Mouse (Mus musculus) layer of hippocampus, adult 9-10 months (tissue): Measurements from ENCODE around the gene Abr.

ENCODE experiments used
- DNase-seq: peaks from one replicate; pipeline ENCODE4 v3.0.0; 2022; ENCODE audit warnings: low spot score

The Abr gene

DNA sequence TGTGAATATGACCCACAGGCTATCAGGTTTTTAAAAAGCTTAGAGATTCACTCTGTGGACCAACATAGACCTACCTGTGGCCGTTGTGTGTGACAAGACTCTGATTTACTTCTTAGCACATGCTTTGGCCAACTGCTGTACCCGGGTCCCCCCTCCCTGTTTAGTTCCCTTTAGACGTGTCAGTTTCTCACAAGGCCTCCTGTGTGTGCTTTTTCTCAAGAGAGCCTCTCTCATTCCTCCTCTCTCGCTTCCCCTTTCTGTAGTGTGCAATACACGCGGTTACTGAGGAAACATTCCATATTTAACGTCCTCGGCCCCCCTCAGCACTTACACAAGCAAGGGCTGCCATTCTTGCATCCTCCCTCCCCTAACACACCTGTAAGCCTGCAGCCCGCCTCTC is 163.4 kb downstream of the Abr start:
- DNase-seq, result no peak

DNA sequence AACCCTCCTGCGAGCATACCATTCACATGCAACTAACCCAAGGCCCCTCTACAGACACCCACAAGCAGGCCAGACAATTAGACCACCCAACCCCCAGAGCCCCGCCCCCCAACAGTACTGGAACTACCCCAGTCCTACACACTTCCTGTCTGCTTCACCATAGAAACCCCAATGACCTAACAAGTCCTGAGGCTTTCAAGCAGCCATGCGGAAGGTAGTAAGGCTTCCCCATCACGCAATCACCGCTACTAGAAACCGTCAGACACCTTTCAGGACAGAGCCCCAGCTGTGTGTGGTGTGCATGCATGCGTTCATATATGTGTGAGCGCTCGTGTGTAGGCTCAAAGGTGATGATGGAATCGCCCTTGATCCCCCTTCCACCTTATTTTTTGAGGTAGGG is 165.2 kb downstream of the Abr start:
- DNase-seq, result no peak

DNA sequence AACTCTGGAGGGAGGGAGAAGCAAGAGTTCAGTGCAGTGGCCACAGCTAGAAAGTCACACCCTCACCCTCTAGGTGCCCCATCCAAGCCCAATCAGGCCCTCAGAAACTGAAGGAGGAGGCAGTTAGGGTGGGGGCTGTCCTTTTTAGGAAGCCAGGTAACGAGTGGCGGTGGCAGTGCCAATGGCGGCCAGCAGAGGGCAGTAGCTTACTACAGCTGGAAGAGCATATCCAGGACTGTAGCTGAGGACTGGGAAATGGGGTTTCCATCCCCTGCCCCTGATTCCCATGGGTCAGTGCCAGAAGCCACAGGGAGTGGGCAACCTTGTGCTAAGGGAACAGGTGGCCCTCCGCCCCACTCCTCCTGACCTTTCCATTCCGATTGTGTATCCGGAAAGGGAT is 165.9 kb downstream of the Abr start:
- DNase-seq, result peak; percentile 73

DNA sequence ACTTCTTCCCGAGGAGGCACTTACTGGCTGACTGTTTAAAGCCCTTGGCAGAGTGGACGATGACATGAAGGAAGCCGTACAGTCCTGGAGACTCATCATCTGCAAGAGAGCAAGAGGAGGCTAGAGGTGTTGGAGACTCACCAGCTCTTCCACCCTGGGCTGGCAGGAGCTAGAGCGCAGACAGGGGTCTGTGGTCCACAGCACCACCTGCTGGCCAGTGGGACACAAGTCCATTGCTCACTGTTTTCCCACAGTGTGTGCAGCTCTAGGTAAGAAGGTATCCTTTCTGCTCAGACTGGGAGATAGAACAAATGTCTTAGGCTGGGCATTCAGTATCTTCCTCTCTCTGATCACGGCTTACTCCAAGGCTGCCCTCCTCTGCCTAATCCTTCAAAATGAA is 167.6 kb downstream of the Abr start:
- no peak for DNase-seq

DNA sequence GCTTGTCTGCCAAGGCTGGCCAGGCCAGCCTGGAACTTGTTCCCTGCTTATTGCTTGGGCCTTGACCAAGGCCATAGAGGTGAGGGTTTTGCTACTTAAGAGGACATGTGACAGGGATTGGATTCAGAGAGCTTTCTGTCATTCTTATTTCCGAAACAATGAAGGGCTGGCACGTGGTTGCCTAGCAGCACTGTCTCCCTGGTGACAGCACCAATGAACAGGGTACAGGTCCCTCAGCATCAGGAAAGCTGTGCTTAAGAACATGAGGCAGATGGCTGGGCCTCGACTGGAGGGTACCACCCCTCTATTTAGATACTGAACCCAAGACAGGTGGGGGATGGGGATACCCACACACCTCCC is 171.9 kb downstream of the Abr start:
- DNase-seq, result no peak

DNA sequence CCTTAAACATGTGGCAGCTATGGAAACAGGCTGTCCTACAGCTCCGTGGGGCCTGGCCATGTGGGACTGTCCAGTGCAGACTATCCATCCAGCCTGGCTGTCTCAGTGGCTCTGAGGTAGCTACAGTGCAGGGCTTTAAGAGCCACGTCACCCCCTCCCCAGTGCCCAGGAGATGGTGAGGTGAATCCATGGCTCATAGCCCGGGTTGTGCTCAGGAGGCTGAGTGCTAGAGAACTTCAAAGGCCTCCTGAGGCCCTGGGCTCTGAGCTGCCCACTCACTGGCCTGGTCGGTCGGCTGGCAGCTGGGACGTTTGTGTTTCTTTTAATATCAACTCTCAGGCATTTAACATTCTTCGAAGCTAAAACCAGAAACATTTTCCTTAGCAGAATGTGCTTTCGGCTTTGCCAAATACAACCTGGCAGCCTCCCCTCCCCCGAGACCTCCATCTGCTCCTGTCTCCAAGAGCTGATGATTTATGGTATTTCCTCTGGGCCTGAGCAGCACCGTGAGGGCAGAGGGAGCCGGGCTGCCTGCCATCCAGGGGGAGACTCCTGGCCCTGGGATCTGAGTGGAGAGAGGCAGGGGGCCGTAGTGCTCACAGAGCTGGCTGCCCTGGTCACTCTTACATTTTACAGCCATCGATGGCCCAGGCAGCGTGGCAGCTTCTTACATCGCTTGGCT is 172.5 kb downstream of the Abr start:
- DNase-seq, result no peak

DNA sequence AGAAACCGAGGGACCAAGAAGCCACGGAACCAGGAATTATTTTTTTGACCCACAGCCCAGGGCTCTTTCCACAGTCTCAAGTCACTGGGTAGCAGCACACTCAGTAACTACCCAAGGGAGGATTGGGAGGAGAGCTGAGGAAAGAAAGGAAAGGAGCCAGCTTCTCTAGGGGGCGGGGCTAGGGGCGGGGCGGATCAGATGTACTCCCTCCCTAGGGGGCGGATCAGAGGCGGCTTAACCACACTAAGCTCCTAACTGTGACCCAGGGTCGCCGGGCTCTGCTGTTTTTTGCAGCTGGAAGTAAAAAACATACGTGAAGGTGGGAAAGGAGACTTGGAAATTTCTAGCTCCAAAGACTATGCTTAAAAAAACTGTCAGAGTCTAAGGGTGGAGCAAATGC is 175.9 kb downstream of the Abr start:
- DNase-seq, result no peak

DNA sequence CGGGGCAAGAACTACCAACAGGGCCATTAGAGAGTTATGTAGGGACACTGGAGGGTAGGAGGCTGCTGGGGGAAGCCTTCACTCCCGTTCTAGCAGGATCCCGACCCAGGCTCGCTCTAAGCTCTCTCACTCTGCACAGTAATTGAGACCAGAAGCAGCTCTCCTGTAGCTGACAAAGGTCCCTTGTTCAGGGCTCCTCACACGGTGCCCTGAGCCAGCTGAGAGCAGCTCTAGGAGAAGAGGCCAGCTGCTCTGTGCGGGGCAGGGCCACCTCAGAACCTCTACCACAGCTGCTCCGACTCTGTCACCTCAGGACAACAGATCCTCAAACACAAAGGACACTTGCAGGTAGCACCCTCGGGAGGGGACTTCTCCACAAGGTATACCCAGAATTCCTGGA is 176.7 kb downstream of the Abr start:
- no peak for DNase-seq

DNA sequence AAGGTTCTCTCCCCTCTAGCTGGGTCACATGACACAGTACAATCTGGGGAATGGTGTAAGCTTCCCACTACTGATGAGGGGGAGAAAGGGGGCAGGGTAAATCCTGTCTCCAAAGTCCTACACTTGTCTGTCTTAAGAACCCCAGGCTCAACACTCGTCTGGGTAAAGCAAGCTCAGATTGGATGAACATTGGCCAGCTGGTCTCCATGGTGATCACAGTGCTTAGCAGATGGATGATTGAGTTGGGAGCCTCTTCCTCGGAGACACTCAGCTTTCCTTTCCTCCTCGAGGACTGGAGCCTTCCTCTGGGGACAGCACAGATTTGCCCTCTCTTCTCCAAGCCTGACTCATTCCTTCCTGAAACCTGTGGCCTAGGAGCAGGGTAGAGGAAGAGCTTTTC is 182.4 kb downstream of the Abr start:
- no peak for DNase-seq

DNA sequence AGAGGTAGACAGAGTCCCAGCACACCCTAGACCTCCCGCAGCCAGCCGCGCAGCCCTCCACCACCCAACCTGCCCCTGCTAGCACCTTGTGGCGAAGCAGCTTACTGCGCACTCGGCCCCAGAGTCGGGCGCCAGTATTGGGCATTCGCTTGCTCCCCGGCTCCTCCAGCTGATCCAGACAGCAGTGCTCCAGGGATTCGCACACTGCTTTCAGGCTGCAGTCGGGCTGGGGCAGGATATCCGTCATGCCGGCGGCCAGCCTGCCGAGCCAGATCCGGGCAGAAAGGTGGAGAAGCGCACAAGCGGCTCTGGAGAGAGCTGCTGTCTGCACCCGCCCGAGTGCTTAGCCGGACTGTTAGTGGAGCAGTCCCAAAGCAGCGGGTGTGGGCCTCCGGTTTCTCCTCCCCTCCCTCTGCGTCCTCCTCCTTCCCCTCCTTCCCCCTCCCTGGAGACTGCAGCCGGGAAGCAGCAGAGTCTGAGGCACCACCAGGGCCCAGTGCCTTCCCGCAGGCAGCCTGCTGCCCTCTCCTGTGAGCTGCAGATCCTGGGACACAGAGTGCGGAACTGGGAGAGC is 185.2 kb downstream of the Abr start:
- DNase-seq, result no peak

DNA sequence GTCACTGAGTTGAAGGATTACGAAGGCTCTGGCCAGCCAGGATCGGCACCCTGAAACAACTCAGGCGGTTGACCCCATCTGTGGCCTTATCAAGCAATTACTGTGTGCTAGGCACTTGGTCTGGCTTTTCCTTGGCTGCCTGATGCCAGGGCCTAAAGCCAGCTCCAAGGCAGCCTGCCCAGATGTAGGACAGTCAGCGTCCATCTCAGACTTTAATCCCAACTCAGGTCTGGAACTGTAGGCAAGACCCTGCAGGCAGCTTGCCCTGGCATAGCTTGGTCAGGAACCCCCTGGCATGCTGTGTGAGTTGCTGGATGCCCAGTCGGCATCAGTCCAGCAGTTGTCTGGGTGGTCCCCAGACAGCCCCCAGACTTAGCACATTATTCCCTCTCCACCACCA is 186.1 kb downstream of the Abr start:
- no peak for DNase-seq

DNA sequence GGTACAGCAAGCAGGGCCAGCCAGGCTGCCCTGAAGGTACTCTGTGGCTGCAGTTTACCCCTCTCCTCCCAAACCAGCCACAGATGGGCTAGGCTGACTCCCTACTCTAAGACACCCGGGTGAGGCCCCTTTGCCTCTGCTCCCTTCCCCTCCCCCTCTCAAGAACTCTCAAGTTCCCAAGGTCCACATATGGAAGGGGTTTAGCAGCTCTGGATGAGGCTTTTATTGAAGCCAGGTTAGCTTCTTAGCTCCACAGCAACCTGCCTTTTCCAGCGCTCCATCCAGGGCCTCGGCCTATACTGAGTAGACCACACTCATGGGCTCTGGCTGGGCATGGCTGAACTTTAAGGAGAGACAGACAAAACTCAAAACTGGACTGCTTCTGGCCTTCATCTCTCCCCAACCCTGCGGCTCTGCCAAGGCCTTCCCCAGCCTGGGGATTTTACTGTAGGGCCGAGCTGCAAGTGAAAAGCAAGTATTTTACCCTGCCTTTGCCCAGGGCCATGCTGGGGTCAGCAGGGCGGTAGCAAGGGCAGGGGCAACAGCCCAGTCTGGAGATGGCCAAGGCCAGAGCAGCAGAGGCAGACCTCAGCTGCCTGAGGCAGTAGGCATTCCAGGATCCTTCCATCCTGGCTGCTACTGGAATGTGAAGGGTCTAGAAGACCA is 192.0 kb downstream of the Abr start:
- no peak for DNase-seq

DNA sequence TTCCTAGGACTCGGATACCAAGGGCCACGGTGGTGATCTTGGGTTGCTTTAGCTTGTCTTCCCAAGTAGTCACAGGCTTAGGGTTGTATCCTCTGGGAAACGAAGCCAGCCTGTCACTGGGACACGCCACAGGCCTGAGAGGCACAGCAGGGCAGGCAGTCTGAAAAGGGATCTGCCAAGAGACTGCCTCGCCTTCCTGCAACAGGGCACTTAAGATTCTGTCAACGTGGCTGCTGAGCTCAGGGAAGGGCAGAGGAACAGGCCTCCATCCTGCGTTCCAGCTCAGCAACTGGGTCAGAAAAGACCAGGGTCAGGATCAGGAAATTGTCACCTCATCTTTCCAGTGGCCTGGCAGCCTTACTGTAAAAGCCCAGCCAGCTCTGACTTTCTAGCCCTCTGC is 192.6 kb downstream of the Abr start:
- DNase-seq, result no peak

DNA sequence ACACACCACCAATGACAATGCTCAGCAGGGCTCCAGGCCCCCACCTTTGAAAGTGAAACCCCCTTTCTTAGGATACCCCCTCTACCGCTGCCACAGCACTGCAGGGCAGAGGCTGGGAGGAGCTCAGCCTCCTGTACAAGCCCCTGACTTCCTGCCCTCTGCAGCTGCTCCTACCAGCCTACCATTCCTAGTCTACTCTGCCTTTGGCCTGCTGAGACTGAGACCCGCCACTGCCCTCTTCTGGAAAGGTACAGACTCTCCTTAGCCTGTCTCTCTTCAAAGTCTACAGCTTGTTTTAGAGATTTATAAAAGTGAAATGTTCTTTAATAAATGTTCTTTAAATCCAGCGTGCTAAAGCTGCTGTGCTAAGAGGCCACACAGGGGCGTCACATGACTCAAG is 193.1 kb downstream of the Abr start:
- DNase-seq, result no peak

DNA sequence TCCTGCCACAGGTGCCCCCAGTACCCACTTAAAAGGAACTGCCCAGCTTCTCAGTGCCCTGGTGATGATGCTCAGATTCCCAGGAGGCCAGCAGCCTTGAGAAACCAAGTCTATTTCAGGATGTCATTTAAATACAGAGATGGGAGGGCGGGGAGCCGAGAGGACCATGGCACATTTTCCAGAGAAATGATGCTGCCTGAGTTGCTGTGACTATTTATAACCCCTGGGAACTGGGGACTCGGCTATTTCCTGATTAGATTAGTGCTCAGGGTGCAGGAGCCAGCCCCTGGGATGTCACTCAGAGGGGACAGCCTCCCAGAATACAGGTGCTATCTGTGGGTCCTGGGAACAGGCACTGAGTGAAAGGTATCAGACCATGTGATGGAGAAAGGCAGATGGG is 194.3 kb downstream of the Abr start:
- no peak for DNase-seq

DNA sequence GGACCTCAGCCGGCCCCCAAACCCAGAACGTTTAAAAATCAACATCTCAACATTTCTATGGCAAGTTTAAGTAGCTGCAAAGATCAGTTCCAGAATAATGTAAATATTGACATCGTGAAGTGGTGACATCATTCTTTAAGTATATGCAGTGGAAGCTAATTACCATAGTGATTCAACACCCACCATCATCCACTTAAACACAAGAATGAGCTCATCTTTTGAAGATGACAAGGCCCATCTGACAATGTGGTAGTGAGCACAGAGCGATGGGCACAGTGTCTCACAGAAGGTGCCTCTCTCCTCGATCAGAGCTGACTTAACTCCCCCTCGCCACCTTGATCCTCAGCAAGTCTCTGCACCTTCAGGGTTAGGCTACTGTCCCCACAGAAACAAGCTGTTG is 196.4 kb downstream of the Abr start:
- DNase-seq, result no peak

DNA sequence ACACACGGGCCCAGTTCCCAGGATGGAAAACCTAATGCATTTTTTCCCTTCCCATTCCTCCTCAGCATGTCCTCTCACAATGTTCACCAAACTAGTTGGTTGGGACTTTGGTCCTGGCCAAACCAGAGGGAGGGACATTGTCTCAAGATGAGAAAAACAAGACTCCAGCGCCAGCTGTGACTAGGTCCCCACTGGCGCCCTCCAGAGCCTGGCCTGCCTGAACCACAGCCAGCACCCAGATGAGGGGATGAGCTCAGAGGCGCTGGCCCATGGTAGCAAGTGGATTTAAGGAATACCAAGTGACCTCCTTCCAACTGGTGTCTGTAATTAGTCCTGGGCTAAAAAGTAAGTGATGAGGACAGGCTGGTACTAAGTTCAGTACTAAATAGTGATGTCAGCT is 201.2 kb downstream of the Abr start:
- no peak for DNase-seq

DNA sequence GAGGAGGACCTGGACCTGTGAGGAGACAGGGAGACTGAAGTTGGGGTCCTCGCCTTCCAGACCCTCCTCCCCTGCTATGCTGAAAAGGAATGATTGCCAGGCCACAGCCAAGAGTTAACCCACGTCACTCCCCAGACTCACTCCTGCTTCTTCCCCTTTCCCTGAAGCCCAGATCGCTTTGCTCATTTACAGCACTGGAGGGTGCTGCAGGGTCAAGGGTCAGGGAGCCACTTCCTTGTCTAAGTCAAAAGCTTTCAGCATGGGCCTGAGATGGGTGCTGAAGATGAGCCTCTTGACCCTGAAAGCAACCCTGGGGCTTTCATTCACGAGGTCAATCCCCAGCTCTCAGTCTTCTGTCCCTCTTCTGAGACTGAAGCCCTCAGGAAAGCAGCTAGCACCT is 202.9 kb downstream of the Abr start:
- no peak for DNase-seq

DNA sequence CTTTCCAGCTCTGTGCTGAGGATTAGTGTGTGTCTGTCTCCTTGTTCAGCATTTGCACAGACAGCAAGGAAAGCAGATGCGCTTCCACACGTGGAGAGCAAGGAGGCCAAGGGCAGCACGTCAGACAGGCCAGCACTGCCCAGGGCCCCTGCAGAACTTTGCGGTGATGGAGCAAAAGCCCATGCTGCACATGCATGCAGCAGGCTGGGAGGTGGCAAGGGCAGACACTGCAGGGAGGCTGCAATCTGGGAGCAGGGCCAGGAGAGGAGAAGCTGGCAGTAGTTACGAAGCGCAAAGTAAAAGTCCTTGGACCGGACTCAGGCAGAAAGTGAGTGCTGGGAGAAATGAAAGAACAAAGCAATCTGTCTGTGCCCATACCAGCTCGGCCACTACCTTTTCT is 203.7 kb downstream of the Abr start:
- DNase-seq, result no peak

DNA sequence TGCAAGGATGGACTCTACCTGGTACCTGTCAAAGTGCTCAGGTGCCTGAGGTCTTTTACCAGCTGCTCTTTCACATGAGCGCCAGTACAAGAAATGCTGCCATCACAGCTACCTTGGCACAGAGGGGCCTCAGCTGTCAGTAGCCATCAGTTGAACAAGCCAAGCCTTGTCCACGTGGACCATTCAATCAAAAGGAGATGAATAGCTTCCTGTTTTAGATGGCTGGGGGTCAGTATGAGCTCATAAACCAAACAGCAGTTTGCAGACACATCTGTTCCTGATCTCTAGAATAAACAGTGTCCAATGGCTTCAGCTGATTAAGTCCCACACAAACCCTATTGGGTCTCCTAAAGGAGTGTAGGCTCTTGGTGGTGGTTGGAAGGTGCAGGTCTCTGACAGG is 206.1 kb downstream of the Abr start:
- no peak for DNase-seq

DNA sequence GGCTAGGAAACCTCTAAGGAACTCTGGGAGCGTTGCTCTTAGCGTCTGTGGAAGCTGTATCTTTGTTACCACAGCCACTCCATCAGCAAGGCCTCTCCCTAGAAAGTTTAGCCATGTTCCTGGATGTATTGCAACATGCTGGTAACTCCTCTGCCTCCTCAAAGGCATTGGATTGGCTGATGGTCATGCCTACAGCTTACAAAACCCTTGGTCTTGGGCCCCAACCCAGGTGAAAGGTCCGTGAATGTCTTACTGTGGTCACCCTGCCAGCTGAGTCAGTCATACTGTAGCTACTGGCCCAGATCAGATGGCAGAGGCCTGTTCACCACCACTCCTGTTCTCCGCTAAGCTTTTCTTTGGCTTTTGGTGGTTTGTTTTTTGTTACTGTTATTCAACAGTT is 207.1 kb downstream of the Abr start:
- DNase-seq, result no peak

DNA sequence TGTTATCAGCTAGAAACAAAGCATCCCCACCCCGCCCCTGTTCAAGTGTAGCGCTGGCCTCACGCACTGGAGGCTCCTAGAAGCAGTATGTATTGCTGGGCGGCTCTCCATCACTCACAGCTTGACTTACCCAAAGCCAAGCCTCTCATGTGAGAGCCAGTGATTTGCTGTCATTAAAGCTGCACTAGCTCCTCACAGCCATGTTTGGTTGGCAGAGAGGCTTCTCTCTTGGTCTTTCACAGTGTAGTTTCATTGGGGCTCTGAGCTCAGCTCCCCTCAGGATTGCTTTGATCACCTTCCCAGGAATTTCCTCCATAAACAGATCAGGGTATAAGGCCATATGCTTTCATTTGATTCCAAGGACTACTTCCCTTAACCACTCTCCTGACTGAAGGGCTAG is 208.9 kb downstream of the Abr start:
- DNase-seq, result no peak

DNA sequence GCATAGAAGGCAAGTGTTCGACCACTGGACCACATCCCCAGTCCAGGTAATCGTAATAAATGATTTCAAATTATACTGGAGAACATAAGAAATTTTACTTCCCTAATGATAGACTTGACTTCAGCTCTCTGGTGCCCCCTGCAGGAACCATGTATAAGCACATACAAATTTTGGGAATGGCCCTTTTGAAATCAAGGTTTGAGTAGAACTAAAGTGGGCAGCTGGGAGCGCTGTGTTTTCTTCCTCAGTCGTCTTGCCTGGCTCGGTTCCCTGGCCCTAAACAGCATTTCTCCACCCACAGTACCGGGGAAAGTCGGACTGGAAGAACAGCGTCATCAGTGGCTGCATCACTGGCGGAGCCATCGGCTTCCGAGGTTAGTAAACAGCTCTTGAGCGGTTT is 211.3 kb downstream of the Abr start:
- no peak for DNase-seq
